Mouse (Mus musculus) ovary, adult 18-20 months (tissue): ENCODE data around the gene Arf5.

ENCODE experiments used
- DNase-seq: peaks from one replicate; pipeline ENCODE4 v3.0.0; 2022; ENCODE audit warnings: low spot score, mixed read lengths

Gene Arf5

GRCm38 (mm10) chr6:28423313-28423712, at the start of gene Arf5:
Arf5 (plus strand) TSS chr6:28423560.
- peak; percentile 88 for DNase-seq

DNA sequence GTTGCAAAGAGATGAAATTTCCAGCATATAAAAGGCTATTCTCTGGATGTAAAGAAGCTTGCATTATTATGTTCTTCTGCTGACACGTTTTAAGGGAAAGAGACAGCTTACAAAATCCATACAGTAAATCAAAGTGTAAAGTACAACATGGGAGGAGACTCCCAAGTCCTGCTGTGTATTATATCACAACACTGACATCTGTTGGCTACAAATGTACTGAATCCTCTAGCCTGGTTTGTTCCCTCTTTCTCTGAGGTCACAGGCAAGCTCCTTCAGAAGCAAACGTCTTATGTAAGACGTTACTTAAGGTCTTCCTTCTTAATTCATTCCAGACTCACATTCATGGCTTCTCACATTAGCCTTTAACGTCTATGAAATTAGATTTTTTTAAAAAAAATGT, 41.4 kb upstream of the Arf5 start:
- no peak for DNase-seq

DNA sequence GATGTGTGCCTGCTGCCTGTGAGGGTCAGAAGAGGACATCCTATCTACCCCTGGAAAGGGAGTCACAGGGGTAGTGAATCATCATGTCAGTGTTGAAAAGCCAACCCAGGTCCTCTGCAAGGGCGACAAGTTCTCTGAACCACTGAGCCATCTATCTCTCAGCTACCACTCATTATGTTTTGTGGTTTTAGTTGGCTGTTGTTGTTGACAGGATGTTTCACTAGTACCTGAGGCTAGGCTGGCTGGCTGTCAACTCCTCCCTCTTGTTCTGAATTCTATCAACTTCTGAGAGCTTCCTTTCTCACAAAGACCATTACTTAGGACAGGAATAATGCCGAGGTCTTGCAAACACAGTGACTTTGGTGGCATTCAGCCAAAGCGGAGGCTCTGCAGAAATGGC, 38.2 kb upstream of the Arf5 start:
- DNase-seq = no peak

DNA sequence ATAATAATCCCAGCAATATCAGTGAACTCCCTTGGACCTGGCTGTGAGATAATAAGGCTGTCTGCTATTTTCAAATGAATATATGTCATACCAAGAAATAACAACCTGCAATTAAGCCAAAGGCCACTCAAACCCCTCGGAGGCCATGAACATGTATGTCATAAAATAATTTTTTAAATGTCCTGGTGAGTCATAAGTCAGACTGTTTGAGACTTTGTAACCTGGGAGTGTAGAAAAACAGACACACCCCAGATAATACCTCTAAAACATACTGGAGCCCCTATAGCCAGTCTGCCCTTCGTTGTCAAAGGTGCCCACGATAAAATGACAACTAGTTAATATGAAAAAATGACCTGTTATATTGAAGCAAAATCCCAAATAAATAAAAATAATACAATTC, 34.3 kb upstream of the Arf5 start:
- no peak for DNase-seq

DNA sequence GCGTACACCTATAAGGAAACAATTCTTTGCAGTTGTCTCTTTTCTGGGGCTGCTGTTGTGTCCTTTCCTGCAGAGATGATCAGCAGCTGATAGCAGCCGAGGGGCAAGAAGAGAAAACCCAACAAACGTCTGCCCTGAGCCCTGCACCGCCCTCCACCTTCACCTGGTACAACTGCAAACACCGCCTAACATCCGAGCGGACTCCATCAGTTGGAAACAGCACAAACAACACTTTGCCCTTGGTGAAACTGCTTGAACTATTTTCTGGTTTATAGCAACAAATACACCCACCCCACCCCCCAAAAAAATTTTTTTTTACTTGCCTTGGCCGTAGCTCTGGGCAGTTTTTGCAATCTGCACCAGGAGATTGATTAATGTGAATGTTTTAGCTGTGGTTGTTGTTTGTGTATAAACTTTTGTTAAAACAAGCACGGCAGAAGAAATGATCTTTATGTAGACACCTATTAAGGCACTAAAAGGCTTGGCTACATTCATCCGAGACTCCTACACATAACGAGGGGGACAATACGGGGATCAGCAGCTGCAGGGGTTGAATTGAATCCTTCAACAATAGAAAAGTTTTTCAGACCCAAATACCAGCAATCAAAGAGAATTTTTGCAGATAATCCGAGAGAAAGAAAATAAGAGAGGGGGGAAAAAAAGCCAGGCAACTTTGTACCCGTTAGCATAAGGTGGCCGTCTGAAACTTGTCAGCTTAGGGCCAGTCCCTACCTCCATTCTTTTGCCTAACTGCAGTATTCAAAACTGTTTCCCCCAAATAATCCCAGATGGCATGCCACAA, 27.1 kb upstream of the Arf5 start:
- DNase-seq = no peak

- no peak for DNase-seq
Measured at GRCm38 (mm10) chr6:28396853-28397457, 26.4 kb upstream of the Arf5 start.

- DNase-seq = no peak
Measured at GRCm38 (mm10) chr6:28397681-28398203, 25.6 kb upstream of the Arf5 start, which contains the start of gene Zfp800. Zfp800 (minus strand) TSS chr6:28398005.

DNA sequence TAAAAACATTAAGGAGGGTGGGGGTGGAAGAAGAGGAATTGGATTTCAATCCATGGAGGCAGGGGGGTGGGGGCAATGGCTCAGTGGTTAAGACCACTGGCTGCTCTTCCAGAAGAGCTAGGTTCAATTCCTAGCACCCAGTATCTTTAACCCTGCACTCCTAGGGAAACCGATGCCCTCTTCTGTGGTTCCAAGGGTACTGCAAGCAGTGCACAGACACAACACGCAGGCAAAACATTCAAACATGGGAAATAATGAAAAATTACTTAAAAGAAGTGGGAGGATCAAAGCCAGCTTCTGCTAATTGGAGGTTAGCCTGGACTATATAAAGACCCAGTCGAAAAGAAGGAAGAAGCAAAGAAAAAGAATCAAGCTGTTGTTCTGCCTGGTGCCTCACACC, 24.6 kb upstream of the Arf5 start:
- DNase-seq = no peak

DNA sequence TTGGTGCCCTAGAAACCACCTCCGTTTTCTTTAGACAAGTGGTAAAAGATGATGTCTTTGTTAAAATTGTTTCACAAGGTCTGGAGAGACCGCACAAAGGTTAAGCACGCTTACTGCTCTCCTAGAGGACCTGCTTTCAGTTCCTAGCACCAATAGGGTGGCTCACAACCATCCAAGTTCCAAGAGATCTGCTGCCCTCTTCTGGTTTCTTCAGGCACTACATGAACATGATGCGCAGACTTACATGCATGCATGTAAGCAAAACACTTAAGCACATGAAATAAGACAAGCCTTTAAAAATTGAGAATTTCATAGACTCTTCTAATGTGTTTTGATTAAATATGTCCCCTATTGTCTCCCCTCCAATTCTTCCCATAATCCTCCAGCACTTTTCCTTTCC, 23.6 kb upstream of the Arf5 start:
- no peak for DNase-seq

GRCm38 (mm10) chr6:28410053-28410452, 13.3 kb upstream of the Arf5 start:
- no peak for DNase-seq

DNA sequence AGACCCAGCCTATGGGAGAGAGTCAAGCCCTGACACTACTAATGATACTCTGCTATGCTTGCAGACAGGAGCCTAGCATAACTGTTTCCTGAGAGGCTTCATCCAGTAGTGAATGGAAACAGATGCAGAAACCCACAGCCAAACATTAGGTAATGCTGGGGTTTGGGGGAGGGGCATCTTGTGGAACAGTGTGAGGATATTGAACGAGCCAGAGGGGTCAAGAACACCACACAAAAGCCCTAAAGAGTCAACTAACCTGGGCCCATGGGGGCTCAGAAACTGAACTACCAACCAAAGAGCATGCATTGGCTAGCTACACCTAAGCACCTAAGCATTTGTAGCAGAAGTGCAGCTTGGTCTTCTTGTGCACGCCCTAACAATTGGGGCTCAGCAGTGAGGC, 12.1 kb upstream of the Arf5 start:
- DNase-seq = no peak

DNA sequence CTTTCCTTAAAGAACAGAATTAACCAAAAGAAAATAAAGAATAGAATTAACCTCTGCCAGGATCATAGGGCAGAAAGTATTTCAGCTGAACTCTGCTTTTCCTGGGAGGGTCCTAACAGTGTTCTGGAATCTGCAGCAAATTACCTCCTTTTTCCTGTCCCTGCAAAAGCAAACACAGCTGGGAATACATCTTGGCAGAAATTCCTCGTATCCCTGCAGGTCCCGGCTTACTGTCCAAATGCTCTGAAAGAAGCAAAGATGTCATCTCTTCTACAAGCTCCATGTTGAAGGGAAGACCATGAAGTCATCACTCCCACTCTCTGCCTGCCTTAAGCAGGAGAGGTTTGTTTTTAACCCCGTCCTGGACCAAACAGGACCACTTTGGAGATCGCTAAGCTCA, 6.4 kb upstream of the Arf5 start:
- no peak for DNase-seq

DNA sequence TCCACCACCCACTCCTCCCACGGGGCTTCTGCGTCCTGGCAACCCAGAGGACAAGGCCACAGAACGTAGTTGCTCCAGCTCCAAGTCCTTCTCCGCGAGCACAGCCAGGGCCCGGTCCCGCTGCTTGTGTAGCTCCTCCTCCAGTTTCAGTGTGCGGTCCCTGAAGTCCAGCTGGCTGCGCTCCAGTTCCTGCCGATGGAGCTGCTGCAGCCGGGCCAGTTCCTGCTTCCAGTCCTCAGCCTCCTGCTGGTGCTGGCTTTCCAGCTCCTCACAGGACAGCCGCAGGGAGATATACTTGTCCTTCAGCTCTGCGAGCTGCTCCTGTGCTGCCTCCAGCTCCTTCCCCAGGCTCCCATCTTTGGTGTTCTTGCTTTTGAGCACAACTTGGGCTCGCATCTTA, 4.9 kb upstream of the Arf5 start:
- peak; percentile 78 for DNase-seq

GRCm38 (mm10) chr6:28419673-28420072, 3.7 kb upstream of the Arf5 start:
- no peak for DNase-seq

DNA sequence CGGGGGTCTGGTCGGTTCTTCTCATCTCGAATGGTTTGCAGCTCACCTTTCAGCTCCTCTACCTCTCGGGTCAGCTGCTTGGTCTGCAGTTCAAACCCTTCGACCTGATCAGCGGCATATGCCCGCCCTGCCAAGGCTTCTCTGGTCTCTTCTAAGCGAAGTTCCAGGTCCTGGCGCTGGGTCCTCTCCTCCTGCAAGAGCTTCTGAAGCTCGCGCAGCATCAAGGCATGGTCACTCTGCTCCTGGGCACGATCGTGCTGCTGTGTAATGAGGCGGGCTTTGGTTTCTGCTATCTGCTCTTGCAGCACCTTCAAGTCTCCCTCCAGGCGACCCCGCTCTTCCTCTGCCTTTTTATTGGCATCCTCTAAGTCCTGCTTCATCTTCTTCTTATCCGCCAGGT, 3.0 kb upstream of the Arf5 start:
- DNase-seq = no peak

DNA sequence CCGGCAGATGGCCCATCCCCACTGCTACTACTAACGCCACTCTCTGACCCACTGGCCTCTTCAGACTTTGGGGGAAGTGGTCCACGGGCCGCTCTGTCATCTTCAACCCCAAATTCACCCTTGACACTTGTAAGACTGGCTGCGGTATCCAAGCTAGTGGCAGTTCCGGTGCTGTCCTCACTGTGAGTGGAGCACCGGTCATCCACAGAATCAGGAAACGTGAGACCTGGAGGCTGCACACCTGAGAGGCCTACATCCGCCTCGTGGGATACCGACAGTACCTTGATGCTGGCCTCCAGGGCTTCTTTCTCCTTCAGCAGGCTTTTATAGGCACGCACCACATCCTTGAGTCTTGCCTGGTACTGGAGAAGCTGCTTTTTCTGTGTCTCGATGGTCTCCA, 2.5 kb upstream of the Arf5 start:
- no peak for DNase-seq

DNA sequence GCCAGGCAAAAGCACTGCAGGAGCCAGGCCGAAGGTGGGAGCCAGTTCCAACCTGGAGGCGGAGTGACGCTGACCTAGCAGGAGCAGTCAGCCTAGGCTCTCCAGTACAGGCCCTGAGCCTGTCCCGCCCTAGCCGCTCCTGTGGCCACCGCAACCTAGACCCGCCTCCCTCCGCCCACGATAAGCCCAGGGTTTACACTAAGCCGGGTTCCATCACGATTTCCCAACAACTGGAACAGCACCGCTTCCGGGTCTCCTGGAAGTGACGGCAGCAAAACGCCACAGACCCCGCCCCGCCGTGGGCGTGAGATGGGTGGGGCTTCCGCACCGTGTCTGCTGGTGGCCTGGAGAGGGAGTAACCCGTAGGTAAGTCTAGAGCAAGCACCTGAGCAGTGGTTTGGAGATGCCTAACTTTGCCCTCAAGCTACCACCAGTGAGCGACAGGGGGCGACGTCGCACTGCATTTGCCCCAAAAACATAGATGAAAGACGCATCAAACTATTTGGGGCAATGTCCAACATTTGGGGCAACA, 1.8 kb upstream of the Arf5 start:
- peak; percentile 92 for DNase-seq

DNA sequence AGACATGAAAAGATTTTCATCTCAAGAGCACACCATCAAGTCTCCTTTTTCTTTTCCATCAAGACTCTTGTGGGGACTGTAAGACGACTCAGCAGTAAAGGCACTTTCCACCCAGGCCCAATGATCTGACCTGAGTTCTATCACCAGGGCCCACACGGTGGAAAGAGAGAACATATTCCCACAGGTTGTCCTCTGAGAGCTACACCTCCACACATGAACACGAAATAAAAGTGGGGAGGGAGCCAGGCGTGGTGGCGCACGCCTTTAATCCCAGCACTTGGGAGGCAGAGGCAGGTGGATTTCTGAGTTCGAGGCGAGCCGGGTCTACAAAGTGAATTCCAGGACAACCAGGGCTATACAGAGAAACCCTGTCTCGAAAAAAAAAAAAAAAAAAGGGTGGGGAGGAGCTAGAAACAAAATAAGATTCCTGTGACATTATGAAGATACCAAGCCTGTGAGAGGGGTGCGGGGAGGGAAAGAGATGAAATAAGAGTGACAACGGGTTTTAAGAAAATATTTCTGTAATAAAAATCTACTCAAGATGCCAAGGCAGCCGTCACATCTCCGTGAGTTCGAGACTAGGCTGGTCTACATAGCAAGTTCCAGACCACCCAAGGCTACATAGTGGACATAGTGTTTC, 589 bp upstream of the Arf5 start:
- DNase-seq = no peak

DNA sequence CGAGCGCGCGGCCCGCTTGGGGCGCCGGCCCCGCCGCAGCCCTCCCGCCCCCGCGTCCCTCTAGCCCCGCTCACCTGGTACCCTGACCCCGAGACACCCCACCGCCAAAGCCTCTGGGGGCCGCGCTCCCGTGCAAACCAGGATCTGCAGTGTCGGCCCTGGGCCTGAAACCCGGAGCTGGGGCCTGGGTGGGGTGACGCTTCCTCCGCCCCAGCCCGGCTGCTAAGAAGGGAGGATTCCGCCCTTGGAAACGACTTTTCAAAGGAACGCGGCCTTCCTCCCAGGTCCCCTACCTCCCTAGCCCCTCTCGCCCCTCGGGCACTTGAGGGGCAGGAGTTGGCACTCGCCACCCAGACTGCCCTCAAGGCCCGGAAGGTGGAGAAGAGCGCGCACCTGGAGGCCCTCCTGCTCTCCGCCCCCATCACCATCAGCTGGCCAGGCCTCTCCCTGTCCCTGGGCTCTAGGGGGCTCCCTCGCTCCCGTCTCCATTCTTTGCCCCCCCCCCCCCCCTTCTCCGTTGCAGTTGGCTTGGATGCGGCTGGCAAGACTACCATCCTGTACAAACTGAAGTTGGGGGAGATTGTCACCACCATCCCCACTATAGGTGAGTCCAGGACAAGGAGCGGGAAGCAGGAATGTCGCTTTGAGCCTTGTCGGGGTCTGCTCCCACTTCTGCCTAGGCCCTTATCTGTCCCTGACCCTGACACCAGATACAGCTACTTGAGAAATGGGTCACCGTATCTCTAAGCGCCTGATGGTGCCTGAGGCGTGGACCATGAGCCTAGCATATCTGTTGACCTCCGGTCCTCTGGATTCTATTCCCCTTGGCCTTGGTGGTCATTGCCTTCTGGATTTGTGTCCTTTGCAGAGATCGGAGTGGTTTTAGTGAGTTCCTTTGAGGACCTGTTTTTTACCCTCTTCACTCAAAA, 671 bp downstream of the Arf5 start:
- peak; percentile 48 for DNase-seq

- no peak for DNase-seq
Measured at GRCm38 (mm10) chr6:28425019-28425418, 1.7 kb downstream of the Arf5 start.

- no peak for DNase-seq
Measured at GRCm38 (mm10) chr6:28427096-28427839, 3.9 kb downstream of the Arf5 start, which contains the start of gene Fscn3. Fscn3 (plus strand) TSS chr6:28427789.
